Mouse (Mus musculus) G1E (cell line): Measurements from ENCODE around the gene Ccdc27. TPM values are rescaled to one million over a fixed set of nuclear protein-coding genes. Genes with fewer than 3 reads are reported as not detected.

Experiments
- ATAC-seq: 2 replicates; pipeline ENCODE4 v1.8.0; 2016; ENCODE audit warnings: mild to moderate bottlenecking; ENCODE audit not compliant: insufficient number of reproducible peaks, poor library complexity, low FRiP score, severe bottlenecking; ENCODE audit errors: extremely low read depth
- DNase-seq: peaks from one replicate; pipeline ENCODE4 v3.0.0; 2012; ENCODE audit warnings: low spot score
- H3K27me3 ChIP-seq: 2 replicates; pipeline ENCODE4 v1.6.1; 2012; ENCODE audit warnings: mild to moderate bottlenecking, low read length, inconsistent platforms; ENCODE audit not compliant: insufficient read depth
- H3K36me3 ChIP-seq: replicated peaks from 2 replicates; pipeline ENCODE3; 2012; ENCODE audit warnings: mild to moderate bottlenecking, inconsistent platforms
- H3K4me1 ChIP-seq: 2 replicates; pipeline ENCODE4 v1.6.1; 2012; ENCODE audit warnings: low read depth, low read length, inconsistent platforms, mixed read lengths; ENCODE audit not compliant: insufficient read depth
- H3K4me3 ChIP-seq: 2 replicates; pipeline ENCODE4 v1.5.1; 2012; ENCODE audit warnings: low read depth, mild to moderate bottlenecking, inconsistent platforms, low read length, moderate library complexity, mixed read lengths
- H3K9me3 ChIP-seq: replicated peaks from 2 replicates; pipeline ENCODE4 v1.6.1; 2012; ENCODE audit warnings: inconsistent platforms
- CTCF ChIP-seq: IDR thresholded peaks from 2 replicates; pipeline ENCODE4 v1.5.1; 2012; ENCODE audit warnings: low read depth, low read length, inconsistent platforms, mixed read lengths
- GATA1 ChIP-seq: IDR thresholded peaks from 2 replicates; pipeline ENCODE4 v1.6.1; 2012; ENCODE audit warnings: borderline replicate concordance, low read length, inconsistent platforms, mixed read lengths
- GATA2 ChIP-seq: IDR thresholded peaks from 2 replicates; pipeline ENCODE4 v1.6.1; 2012; ENCODE audit warnings: low read depth, low read length, inconsistent platforms, borderline replicate concordance
- POLR2AphosphoS5 ChIP-seq: IDR thresholded peaks from 2 replicates; pipeline ENCODE4 v1.6.1; 2012; ENCODE audit warnings: low read depth, low read length, inconsistent platforms; ENCODE audit not compliant: insufficient replicate concordance
- TAL1 ChIP-seq: conservative IDR thresholded peaks from 2 replicates; pipeline ENCODE4 v1.6.1; 2012; ENCODE audit warnings: low read depth, low read length, inconsistent platforms, mixed read lengths
- polyA plus RNA-seq: library from polyadenylated mRNA; stranded (reverse); fragments of >175 nt; gene quantifications from 2 replicates; pipeline ENCODE4 v1.2.3, GENCODE M21; 2012
- total RNA-seq, 2 experiments: library from RNA; stranded (forward) in 1 of 2; stranded (reverse) in 1 of 2; fragments of 200-1000 nt in 1 of 2; fragments of >200 nt in 1 of 2; fragmentation: Nextera tagmentation in 1 of 2; gene quantifications; 2 replicates each; pipeline ENCODE4 v1.2.3; 2014 to 2017

Ccdc27 gene
- total and polyA plus RNA-seq, 3 experiments = not detected

DNA sequence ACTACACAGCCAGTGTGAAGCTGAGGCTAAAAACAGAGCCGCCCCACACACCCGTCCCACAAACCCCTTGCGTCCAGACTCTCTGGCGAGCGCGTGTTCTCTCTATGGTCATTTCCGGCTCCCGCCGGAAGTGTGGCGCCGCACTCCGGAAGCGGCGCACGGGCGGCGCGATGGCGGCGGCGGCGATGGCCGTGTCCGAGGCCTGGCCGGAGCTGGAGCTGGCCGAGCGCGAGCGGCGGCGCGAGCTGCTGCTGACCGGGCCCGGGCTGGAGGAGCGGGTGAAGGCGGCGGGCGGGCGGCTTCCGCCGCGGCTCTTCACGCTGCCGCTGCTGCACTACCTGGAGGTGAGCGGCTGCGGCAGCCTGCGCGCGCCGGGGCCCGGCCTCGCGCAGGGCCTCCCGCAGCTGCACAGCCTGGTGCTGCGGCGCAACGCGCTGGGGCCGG lies 30.8 kb downstream of the Ccdc27 start, which contains the start of gene Lrrc47:
Gene Lrrc47 (plus strand): TSS at position 86 of the 444 bp plus-strand sequence.
- TF ChIP-seq POLR2AphosphoS5 (no peak), CTCF (no peak), GATA1 (no peak), GATA2 (no peak), TAL1 (no peak)
- peak; percentile 95 for ATAC-seq
- peaks cover 50% of the 10 kb centered on the region for H3K4me1 ChIP-seq
- DNase-seq = peak; percentile 89
- no peaks in the 10 kb centered on the region for H3K9me3 ChIP-seq
- H3K4me3 ChIP-seq = peak within 1 kb of the TSS; percentile 99
- peaks cover 73% of the 10 kb centered on the region for H3K36me3 ChIP-seq
- H3K27me3 ChIP-seq = no peaks in the 10 kb centered on the region

DNA sequence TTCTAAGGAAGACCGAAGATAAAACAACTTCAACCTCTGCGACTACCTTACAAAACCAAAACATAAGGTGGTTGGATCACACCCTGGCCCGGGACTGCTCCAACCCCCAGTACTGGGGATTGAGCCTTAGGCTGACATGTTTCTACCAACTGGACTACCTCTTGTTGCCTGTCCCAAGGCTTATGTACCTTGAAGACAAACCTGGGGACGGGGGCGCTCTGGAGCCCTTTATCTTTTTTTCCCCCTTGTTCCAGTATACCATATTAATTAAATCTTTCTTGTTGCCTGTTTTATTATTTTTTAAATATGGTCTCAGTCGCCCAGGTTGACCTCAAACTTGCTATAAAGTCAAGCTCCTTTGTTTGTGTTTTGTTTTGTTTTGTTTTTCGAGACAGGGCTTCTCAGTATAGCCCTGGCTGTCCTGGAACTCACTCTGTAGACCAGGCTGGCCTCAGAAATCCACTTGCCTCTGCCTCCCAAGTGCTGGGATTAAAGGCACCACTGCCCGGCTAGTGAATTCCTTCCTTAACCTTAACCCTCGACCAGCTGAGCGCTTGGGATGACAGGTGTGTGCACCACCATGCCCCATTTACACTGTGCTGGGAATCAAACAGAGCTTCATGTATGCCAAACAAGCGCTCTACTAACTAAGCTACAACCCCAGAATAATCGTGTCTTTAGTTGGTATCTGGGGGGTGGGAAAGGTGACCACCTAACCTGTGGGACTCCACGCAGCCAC lies 31.4 kb downstream of the Ccdc27 start:
- peaks cover 47% of the 10 kb centered on the region for H3K4me1 ChIP-seq
- H3K4me3 ChIP-seq = peak overlapping the region; percentile 99
- ATAC-seq (peak; percentile 28; the same call in 1 of the 2 replicates), DNase-seq (no peak)
- H3K36me3 ChIP-seq = peaks cover 73% of the 10 kb centered on the region
- TF ChIP-seq POLR2AphosphoS5 = no peak
- no peak for TF ChIP-seq CTCF
- no peak for TF ChIP-seq GATA1
- TF ChIP-seq TAL1 = no peak
- TF ChIP-seq GATA2 = no peak
- no peaks in the 10 kb centered on the region for H3K27me3 ChIP-seq
- H3K9me3 ChIP-seq = no peaks in the 10 kb centered on the region

DNA sequence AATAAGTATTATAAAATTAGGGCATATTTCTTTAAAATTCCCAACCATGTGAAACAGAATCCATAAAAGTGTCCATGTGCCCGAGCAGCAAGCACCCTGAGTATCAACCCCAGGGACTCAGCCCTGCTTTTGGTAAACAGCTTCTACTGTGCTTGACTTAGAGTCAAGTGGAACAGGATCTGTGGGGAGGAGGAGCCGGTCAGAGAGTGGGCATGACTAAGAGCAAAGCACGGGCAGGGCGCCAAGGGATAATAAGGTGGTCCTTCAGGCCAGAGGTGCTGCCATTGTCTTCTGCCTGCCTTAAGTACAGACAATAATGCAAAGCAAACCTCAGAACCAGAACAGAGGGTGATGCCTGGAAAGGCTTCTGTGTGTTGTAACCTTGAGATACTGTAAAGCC lies 34.7 kb downstream of the Ccdc27 start:
- H3K4me3 ChIP-seq = no peak overlapping the region
- ATAC-seq (no peak), DNase-seq (no peak)
- no peak for TF ChIP-seq GATA2
- no peak for TF ChIP-seq POLR2AphosphoS5
- no peak for TF ChIP-seq TAL1
- TF ChIP-seq GATA1 = no peak
- TF ChIP-seq CTCF = no peak
- H3K4me1 ChIP-seq = peaks cover 15% of the 10 kb centered on the region
- peaks cover 73% of the 10 kb centered on the region for H3K36me3 ChIP-seq
- H3K27me3 ChIP-seq = no peaks in the 10 kb centered on the region
- H3K9me3 ChIP-seq = no peaks in the 10 kb centered on the region

DNA sequence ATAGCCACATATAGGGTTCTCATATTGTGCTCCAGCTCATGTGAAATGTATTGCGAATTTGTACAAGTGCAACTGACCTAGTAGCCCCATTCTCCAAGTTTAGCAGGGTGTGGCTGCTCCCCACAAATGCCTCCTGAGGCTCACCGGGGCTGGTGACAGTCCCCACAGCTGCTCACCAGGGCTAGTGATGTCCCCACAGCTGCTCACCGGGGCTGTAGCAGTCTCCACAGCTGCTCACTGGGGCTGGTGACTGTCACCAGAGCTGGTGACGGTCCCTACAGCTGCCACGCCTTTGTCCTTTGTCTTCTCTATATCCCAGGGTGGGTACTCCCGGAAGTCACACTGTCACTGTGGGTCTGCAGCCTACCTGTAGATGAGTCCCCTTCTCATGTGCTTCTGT lies 36.2 kb downstream of the Ccdc27 start:
- H3K36me3 ChIP-seq = peaks cover 81% of the 10 kb centered on the region

DNA sequence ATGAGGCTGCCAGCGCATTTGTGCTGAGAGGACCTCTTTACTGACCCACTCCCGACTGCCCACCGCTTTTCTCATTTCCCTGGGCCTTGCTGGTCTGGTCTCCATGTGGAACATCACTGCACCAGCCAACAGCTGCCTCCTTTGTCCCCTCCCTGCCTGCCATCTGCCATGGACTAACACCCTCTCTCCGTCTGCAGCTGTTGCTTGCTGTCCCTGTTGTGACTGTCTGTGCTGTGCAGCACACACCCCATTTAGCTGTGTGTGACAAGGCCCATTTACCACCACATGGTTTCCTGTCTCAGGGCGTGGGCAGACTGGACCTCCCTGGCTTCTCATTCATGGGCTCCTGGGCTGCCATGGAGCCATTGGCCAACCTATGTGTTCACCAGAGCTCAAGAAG lies 37.0 kb downstream of the Ccdc27 start:
- H3K4me3 ChIP-seq = no peak overlapping the region
- DNase-seq (no peak), ATAC-seq (no peak)
- H3K9me3 ChIP-seq = no peaks in the 10 kb centered on the region
- TF ChIP-seq CTCF (no peak), GATA1 (no peak), POLR2AphosphoS5 (no peak), GATA2 (no peak), TAL1 (no peak)
- peaks cover 9% of the 10 kb centered on the region for H3K4me1 ChIP-seq
- no peaks in the 10 kb centered on the region for H3K27me3 ChIP-seq
- peaks cover 81% of the 10 kb centered on the region for H3K36me3 ChIP-seq

More for the DNA sequence above, 36.2 kb downstream of the Ccdc27 start:
- no peak overlapping the region for H3K4me3 ChIP-seq
- no peak for DNase-seq
- H3K4me1 ChIP-seq = peaks cover 14% of the 10 kb centered on the region
- TF ChIP-seq GATA1 = no peak
- no peak for TF ChIP-seq GATA2
- no peak for TF ChIP-seq TAL1
- TF ChIP-seq CTCF = no peak
- no peak for TF ChIP-seq POLR2AphosphoS5
- H3K27me3 ChIP-seq = no peaks in the 10 kb centered on the region
- no peak for ATAC-seq
- H3K9me3 ChIP-seq = no peaks in the 10 kb centered on the region

DNA sequence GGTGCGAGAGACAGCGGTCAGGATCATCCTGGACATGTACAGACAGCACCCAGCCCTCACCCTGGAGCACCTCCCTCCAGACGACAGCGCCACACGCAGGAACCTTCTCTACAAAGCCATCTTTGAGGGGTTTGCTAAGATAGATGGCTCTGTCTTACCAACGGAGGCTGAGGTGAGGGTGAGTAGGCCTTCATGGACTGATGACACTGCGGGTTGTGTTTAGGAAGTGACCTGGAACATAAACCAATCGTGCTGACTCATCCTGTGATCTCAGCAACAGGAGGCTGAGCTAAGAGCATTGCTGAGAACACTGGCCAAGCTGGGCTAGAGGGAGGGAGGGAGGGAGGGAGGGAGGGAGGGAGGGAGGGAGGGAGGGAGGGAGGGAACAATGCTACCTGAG lies 49.0 kb downstream of the Ccdc27 start:
- no peak overlapping the region for H3K4me3 ChIP-seq
- DNase-seq (no peak), ATAC-seq (peak; percentile 74)
- H3K9me3 ChIP-seq = no peaks in the 10 kb centered on the region
- H3K27me3 ChIP-seq = no peaks in the 10 kb centered on the region
- peaks cover 95% of the 10 kb centered on the region for H3K36me3 ChIP-seq
- TF ChIP-seq TAL1 (no peak), GATA1 (no peak), GATA2 (no peak), CTCF (no peak), POLR2AphosphoS5 (no peak)
- peaks cover 14% of the 10 kb centered on the region for H3K4me1 ChIP-seq
